Mouse (Mus musculus) CH12.LX (cell line): ENCODE data around the gene Iqschfp. TPM values are rescaled to one million over a fixed set of nuclear protein-coding genes. Genes with fewer than 3 reads are reported as not detected.

ENCODE experiments used
- DNase-seq: peaks from one replicate; pipeline ENCODE4 v3.0.0-alpha.2; 2013; ENCODE audit errors: extremely low read depth
- H3K27ac ChIP-seq: 2 replicates; pipeline ENCODE4 v1.5.1; 2012; ENCODE audit warnings: low read depth, mild to moderate bottlenecking, control low read depth, moderate library complexity; ENCODE audit not compliant: insufficient read depth
- H3K27me3 ChIP-seq: replicated peaks from 2 replicates; pipeline ENCODE3; 2012; ENCODE audit warnings: inconsistent platforms
- H3K36me3 ChIP-seq, 2 experiments: replicated peaks in 1 of 2; 2 replicates each; pipeline versions ENCODE3 to v1.6.1; 2012; ENCODE audit warnings: inconsistent platforms in 1 of 2, low read length in 1 of 2, mild to moderate bottlenecking in 1 of 2, mixed read lengths in 1 of 2, moderate library complexity in 1 of 2; ENCODE audit not compliant: control insufficient read depth in 1 of 2, insufficient read depth in 1 of 2
- H3K4me1 ChIP-seq, 2 experiments: 2 replicates each; pipeline ENCODE4 v1.6.1; 2012; ENCODE audit warnings: inconsistent platforms in 1 of 2, moderate library complexity in 1 of 2; ENCODE audit not compliant: insufficient read depth in 2 of 2, control insufficient read depth in 1 of 2
- H3K4me2 ChIP-seq: 2 replicates; pipeline ENCODE4 v1.6.1; 2012; ENCODE audit warnings: low read depth, mild to moderate bottlenecking, control low read depth; ENCODE audit not compliant: poor library complexity, insufficient read depth, severe bottlenecking
- H3K4me3 ChIP-seq, 3 experiments: fragments of 150-350 bp in 1 of 3; sonication (generic) in 1 of 3; replicated peaks in 1 of 3; 2 replicates each; pipeline versions ENCODE3 to v1.5.1; 2011 to 2012; ENCODE audit warnings: low read depth in 2 of 3, low read length in 2 of 3, mild to moderate bottlenecking in 2 of 3, moderate library complexity in 2 of 3, control low read depth in 1 of 3, improper control_type of control experiment in 1 of 3, inconsistent platforms in 1 of 3, mixed read lengths in 1 of 3; ENCODE audit not compliant: poor library complexity in 1 of 3
- H3K79me2 ChIP-seq: replicated peaks from 2 replicates; pipeline ENCODE4 v1.6.1; 2012; ENCODE audit warnings: mild to moderate bottlenecking, moderate library complexity; ENCODE audit not compliant: control insufficient read depth, poor library complexity, insufficient read depth, severe bottlenecking; ENCODE audit errors: extremely low read depth
- H3K9ac ChIP-seq: 2 replicates; pipeline ENCODE4 v1.6.1; 2012; ENCODE audit warnings: low read depth, mild to moderate bottlenecking, control low read depth, moderate library complexity; ENCODE audit not compliant: insufficient read depth
- H3K9me3 ChIP-seq: replicated peaks from 2 replicates; pipeline ENCODE3; 2012; ENCODE audit warnings: low read length, inconsistent platforms, mixed read lengths
- BHLHE40 ChIP-seq: IDR thresholded peaks from 2 replicates; pipeline ENCODE4 v1.6.1; 2011; ENCODE audit warnings: mild to moderate bottlenecking, low read depth, low read length, improper control_type of control experiment
- CHD1 ChIP-seq: IDR thresholded peaks from 2 replicates; pipeline ENCODE4 v1.6.1; 2012; ENCODE audit warnings: low read depth, low read length, improper control_type of control experiment, inconsistent platforms
- CHD2 ChIP-seq: IDR thresholded peaks from 2 replicates; pipeline ENCODE4 v1.6.1; 2011; ENCODE audit warnings: low read length, improper control_type of control experiment
- CTCF ChIP-seq, 2 experiments: IDR thresholded peaks in 1 of 2; conservative IDR thresholded peaks in 1 of 2; 2 replicates each; pipeline ENCODE4 v1.5.1; 2011 to 2012; ENCODE audit warnings: low read depth in 2 of 2, low read length in 2 of 2, improper control_type of control experiment in 1 of 2, inconsistent platforms in 1 of 2, mild to moderate bottlenecking in 1 of 2, moderate library complexity in 1 of 2
- E2F4 ChIP-seq: IDR thresholded peaks from 2 replicates; pipeline ENCODE4 v1.6.1; 2011; ENCODE audit warnings: low read depth, low read length, improper control_type of control experiment; ENCODE audit not compliant: insufficient replicate concordance
- EP300 ChIP-seq: IDR thresholded peaks from 2 replicates; pipeline ENCODE4 v1.6.1; 2011; ENCODE audit warnings: low read length, improper control_type of control experiment
- GABPA ChIP-seq: IDR thresholded peaks from 2 replicates; pipeline ENCODE4 v1.6.1; 2012; ENCODE audit warnings: low read depth, low read length, improper control_type of control experiment, inconsistent platforms; ENCODE audit not compliant: insufficient replicate concordance
- HCFC1 ChIP-seq: IDR thresholded peaks from 2 replicates; pipeline ENCODE4 v1.6.1; 2012; ENCODE audit warnings: low read depth, mild to moderate bottlenecking, inconsistent platforms, low read length, improper control_type of control experiment
- IRF4 ChIP-seq: IDR thresholded peaks from 2 replicates; pipeline ENCODE4 v1.6.1; 2014; ENCODE audit warnings: low read depth, mild to moderate bottlenecking, inconsistent platforms, low read length, improper control_type of control experiment
- JUND ChIP-seq: conservative IDR thresholded peaks from 2 replicates; pipeline ENCODE4 v1.6.1; 2011; ENCODE audit warnings: low read depth, low read length, improper control_type of control experiment
- KAT2A ChIP-seq: IDR thresholded peaks from 2 replicates; pipeline ENCODE4 v1.6.1; 2012; ENCODE audit warnings: low read length, improper control_type of control experiment, inconsistent platforms; ENCODE audit not compliant: insufficient replicate concordance
- MAFK ChIP-seq: IDR thresholded peaks from 2 replicates; pipeline ENCODE4 v1.6.1; 2011; ENCODE audit warnings: low read length, improper control_type of control experiment; ENCODE audit not compliant: insufficient replicate concordance
- MAX ChIP-seq: IDR thresholded peaks from 2 replicates; pipeline ENCODE4 v1.6.1; 2011; ENCODE audit warnings: low read length, improper control_type of control experiment
- MAZ ChIP-seq: IDR thresholded peaks from 2 replicates; pipeline ENCODE4 v1.6.1; 2012; ENCODE audit warnings: low read depth, mild to moderate bottlenecking, inconsistent platforms, low read length, improper control_type of control experiment, moderate library complexity
- MEF2A ChIP-seq: IDR thresholded peaks from 2 replicates; pipeline ENCODE4 v1.6.1; 2014; ENCODE audit warnings: low read depth, mild to moderate bottlenecking, inconsistent platforms, low read length, improper control_type of control experiment, borderline replicate concordance
- MXI1 ChIP-seq: IDR thresholded peaks from 2 replicates; pipeline ENCODE4 v1.6.1; 2011; ENCODE audit warnings: mild to moderate bottlenecking, low read depth, low read length, improper control_type of control experiment
- NELFE ChIP-seq: IDR thresholded peaks from 2 replicates; pipeline ENCODE4 v1.6.1; 2011; ENCODE audit warnings: low read depth, low read length, improper control_type of control experiment
- NRF1 ChIP-seq: IDR thresholded peaks from 2 replicates; pipeline ENCODE4 v1.6.1; 2014; ENCODE audit warnings: low read depth, mild to moderate bottlenecking, inconsistent platforms, low read length, improper control_type of control experiment, moderate library complexity
- PAX5 ChIP-seq: IDR thresholded peaks from 2 replicates; pipeline ENCODE4 v1.6.1; 2012; ENCODE audit warnings: low read length, inconsistent platforms, mixed read lengths
- POLR2AphosphoS2 ChIP-seq: IDR thresholded peaks from 2 replicates; pipeline ENCODE4 v1.6.1; 2011; ENCODE audit warnings: low read depth, low read length, improper control_type of control experiment
- RAD21 ChIP-seq: IDR thresholded peaks from 2 replicates; pipeline ENCODE4 v1.6.1; 2011; ENCODE audit warnings: low read depth, mild to moderate bottlenecking, low read length, improper control_type of control experiment, moderate library complexity
- RCOR1 ChIP-seq: conservative IDR thresholded peaks from 2 replicates; pipeline ENCODE4 v1.6.1; 2012; ENCODE audit warnings: low read depth, mild to moderate bottlenecking, inconsistent platforms, low read length, improper control_type of control experiment
- SIN3A ChIP-seq: IDR thresholded peaks from 2 replicates; pipeline ENCODE4 v1.6.1; 2012; ENCODE audit warnings: low read length, improper control_type of control experiment, inconsistent platforms
- SMC3 ChIP-seq: IDR thresholded peaks from 2 replicates; pipeline ENCODE4 v1.6.1; 2011; ENCODE audit warnings: low read depth, low read length, improper control_type of control experiment
- TBP ChIP-seq: conservative IDR thresholded peaks from 2 replicates; pipeline ENCODE4 v1.6.1; 2011; ENCODE audit warnings: low read depth, low read length, improper control_type of control experiment
- USF1 ChIP-seq: IDR thresholded peaks from 2 replicates; pipeline ENCODE4 v1.6.1; 2014; ENCODE audit warnings: low read depth, mild to moderate bottlenecking, inconsistent platforms, low read length, improper control_type of control experiment
- ZC3H11A ChIP-seq: IDR thresholded peaks from 2 replicates; pipeline ENCODE4 v1.6.1; 2012; ENCODE audit warnings: low read depth, mild to moderate bottlenecking, inconsistent platforms, low read length, improper control_type of control experiment
- ZMIZ1 ChIP-seq: IDR thresholded peaks from 2 replicates; pipeline ENCODE4 v1.6.1; 2012; ENCODE audit warnings: low read depth, mild to moderate bottlenecking, inconsistent platforms, low read length, improper control_type of control experiment
- dilution Hi-C: fragments of 300-500 bp; cut with MboI; formaldehyde crosslinking; loops from 2 replicates; pipeline ENCODE4 v1.14.3; 2020; ENCODE audit warnings: low sequenced_read_pairs; ENCODE audit not compliant: extremely low pct_unique_long_range_greater_than_20kb, extremely low pct_ligation_motif_present
- in situ Hi-C: fragments of 300-500 bp; cut with MboI; formaldehyde crosslinking; loops from 3 replicates; pipeline ENCODE4 v1.14.3; 2019; ENCODE audit warnings: low sequenced_read_pairs, low pct_ligation_motif_present, low pct_unique_long_range_greater_than_20kb, mixed read lengths
- polyA plus RNA-seq: library from polyadenylated mRNA; unstranded; fragments of >175 nt; gene quantifications from 2 replicates; pipeline ENCODE4 v1.2.1, GENCODE M21; 2012; ENCODE audit warnings: low read depth; ENCODE audit not compliant: insufficient read length
- total RNA-seq, 2 experiments: library from RNA; depleted of rRNA; stranded (reverse); fragments of 300-350 nt in 1 of 2; fragments of >200 nt in 1 of 2; gene quantifications; 2 replicates each; pipeline ENCODE4 v1.2.3; 2012 to 2014

The Iqschfp gene
- total and polyA plus RNA-seq, 3 experiments: 0.13 to 0.25 TPM; not detected in 1

GRCm38 (mm10) chr3:68583771-68584511, 691.9 kb downstream of the Iqschfp start:
- no peaks in the 10 kb centered on the region for H3K27me3 ChIP-seq
- no peaks in the 10 kb centered on the region for H3K36me3 ChIP-seq
- H3K9ac ChIP-seq: no peak overlapping the region
- H3K9me3 ChIP-seq: no peaks in the 10 kb centered on the region
- TF ChIP-seq ZMIZ1 (no peak), MAZ (no peak), NELFE (no peak), HCFC1 (no peak), ZC3H11A (no peak), MAX (no peak), JUND (no peak), CHD1 (no peak), SIN3A (no peak), CHD2 (no peak), NRF1 (no peak), GABPA (no peak), SMC3 (no peak), E2F4 (no peak), POLR2AphosphoS2 (no peak), RCOR1 (no peak), MEF2A (no peak), KAT2A (no peak), TBP (no peak)
- H3K4me2 ChIP-seq: no peak overlapping the region
- DNase-seq: no peak
- H3K4me1 ChIP-seq: no peaks in the 10 kb centered on the region; a peak in 1 of 4 replicates
- in situ Hi-C loops (no loop called here), dilution Hi-C loops (no loop called here)
- H3K79me2 ChIP-seq: no peaks in the 10 kb centered on the region
- H3K27ac ChIP-seq: no peak overlapping the region
- no peak overlapping the region for H3K4me3 ChIP-seq

DNA sequence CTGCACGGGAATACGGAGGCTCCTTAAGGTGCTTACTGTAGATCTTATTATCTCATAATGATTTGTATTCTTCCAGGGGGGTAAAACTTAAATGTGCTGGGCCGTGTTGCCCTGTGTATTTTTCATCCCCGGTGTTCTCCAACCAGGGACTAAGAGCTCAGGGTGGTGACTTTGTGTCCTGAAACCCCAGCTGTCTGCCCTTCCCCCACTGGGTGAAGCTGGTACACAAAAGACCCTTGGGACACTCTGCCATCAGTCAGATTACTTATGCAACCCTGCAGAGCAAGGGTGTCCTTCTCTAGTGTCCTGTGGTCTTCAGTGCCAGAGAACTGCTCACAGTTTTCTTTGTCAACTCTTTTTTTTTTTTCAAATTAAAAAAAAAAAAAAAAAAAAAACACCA, 693.2 kb downstream of the Iqschfp start:
- no peak overlapping the region for H3K4me2 ChIP-seq
- no peaks in the 10 kb centered on the region for H3K9me3 ChIP-seq
- no peak for DNase-seq
- no peak overlapping the region for H3K27ac ChIP-seq
- no peak overlapping the region for H3K4me3 ChIP-seq
- TF ChIP-seq MAZ: no peak
- no peak for TF ChIP-seq PAX5
- no peak for TF ChIP-seq RCOR1
- TF ChIP-seq POLR2AphosphoS2: no peak
- TF ChIP-seq USF1: no peak
- TF ChIP-seq CHD2: no peak
- no peak for TF ChIP-seq RAD21
- TF ChIP-seq TBP: no peak
- no peak for TF ChIP-seq HCFC1
- no peak for TF ChIP-seq MAFK
- no peak for TF ChIP-seq SIN3A
- no peak for TF ChIP-seq SMC3
- no peak for TF ChIP-seq CTCF (conservative IDR thresholded peaks at IDR 0.05 in 1 of 2, IDR thresholded peaks at IDR 0.05 in 1 of 2; ENCODE audit: low read depth in 2 of 2, low read length in 2 of 2)
- no peak for TF ChIP-seq IRF4
- TF ChIP-seq MXI1: no peak
- TF ChIP-seq NELFE: no peak
- TF ChIP-seq EP300: no peak
- no peak for TF ChIP-seq CHD1
- no peak for TF ChIP-seq BHLHE40
- in situ Hi-C loops: no loop called here
- dilution Hi-C loops: no loop called here
- H3K36me3 ChIP-seq: no peaks in the 10 kb centered on the region
- no peaks in the 10 kb centered on the region; a peak in 1 of 4 replicates for H3K4me1 ChIP-seq
- no peaks in the 10 kb centered on the region for H3K27me3 ChIP-seq
- no peak overlapping the region for H3K9ac ChIP-seq
- no peaks in the 10 kb centered on the region for H3K79me2 ChIP-seq
